Mouse (Mus musculus) CD4-positive, CD25-positive, alpha-beta regulatory T cell, adult 2 months (primary cell): Measurements from ENCODE around the gene Sprr2i.

Experiments used
- DNase-seq: peaks from one replicate; pipeline ENCODE4 v3.0.0-alpha.2; 2012; ENCODE audit warnings: low read depth, low spot score

The Sprr2i gene

DNA sequence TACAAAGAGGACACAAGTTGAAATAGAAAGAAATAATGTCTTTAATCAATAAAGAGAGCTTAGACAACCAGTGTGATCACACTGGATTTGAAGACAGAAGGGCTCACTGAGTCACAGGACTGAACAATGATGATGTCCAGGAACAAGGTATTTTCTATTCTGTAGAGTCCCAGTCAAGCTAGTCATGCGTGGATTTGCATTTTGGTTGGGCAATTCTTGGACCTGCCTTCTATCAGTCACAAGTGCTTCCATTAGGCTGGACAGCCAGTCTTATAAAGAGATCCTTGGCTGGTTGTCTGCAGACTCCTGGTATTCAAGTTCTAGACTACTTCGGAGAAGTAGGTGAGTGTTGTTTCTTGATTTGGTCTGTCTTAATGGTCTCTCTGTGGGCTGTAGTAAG lies at the start of gene Sprr2i:
Gene Sprr2i, plus strand, starts transcription at position 301 of the 400 bp plus-strand sequence.
- no peak for DNase-seq

DNA sequence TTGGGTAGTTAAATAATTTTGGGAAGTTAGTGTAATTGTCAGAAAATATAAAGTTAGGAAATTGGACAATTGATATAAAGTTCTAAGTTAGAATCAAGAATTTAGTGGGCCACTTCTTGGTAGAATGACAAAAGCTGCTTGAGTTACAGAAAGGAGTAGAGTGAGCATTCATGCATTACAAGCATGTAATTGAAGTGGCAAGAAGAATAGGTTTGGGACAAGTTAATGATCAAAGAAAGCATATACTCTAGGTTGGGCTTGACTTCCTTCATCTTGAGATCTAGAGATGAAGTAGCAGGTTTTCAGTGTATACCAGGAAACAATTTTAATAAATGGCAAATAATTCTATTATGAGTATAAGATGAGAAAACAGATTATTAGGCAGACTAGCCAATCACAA lies 46.2 kb upstream of the Sprr2i start:
- no peak for DNase-seq

DNA sequence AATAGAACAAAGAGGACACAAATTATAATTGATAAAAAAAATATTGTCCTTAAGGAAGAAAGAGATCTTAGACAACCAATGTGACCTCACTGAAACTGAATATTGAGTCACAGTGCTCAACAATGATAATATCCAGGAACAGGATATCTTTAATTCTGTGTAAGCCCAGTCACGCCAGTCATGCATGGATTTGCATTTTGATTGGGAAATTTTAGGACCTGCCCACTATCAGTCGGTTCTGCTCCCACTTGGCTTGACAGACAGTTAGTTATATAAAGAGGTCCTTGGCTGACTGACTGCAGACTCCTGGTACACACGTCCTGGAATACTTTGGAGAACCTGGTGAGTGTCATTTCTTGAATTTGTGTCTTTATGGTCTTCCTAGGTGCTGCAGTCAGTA lies 42.9 kb upstream of the Sprr2i start, which contains the start of gene Sprr2f:
Gene Sprr2f, plus strand, starts transcription at position 301 of the 400 bp plus-strand sequence.
- DNase-seq: no peak

DNA sequence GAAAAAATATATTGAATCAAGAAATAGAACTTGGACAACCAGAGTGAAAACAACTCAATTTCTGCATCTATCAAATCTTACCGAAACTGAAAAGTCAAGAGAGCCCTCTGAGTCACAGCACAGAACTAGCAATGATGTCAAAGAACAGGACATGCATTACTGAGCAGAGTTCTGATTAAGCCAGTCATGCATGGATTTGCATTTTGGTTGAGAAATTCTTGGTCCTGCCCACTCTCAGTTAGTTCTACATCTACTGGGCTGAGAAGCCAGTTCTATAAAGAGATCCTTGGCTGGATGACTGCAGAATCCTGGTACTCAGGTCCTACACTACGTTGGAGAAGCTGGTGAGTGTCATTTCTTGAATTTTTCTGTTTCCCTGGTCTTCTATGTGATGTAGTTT lies 34.2 kb upstream of the Sprr2i start:
- DNase-seq: no peak

DNA sequence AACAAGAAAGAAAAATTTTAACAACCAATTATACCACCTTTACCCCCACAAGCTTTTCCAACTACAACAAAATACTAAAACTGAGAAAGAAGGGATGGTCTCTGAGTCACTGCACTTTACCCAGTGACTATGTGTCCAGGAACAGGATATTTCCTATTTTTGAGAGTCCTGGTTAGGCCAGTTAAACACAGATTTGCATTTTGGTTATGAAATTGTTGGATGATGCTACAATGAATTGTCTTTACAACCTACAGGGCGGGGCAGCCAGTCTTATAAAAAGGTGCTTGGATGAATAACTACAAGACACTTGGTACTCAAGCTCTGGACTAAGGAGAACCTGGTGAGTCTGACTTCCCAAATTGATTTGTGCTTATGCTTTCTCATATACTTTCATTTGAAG lies 22.4 kb upstream of the Sprr2i start, which contains the start of gene Sprr2h:
Gene Sprr2h, plus strand, starts transcription at position 301 of the 400 bp plus-strand sequence.
- DNase-seq: no peak

DNA sequence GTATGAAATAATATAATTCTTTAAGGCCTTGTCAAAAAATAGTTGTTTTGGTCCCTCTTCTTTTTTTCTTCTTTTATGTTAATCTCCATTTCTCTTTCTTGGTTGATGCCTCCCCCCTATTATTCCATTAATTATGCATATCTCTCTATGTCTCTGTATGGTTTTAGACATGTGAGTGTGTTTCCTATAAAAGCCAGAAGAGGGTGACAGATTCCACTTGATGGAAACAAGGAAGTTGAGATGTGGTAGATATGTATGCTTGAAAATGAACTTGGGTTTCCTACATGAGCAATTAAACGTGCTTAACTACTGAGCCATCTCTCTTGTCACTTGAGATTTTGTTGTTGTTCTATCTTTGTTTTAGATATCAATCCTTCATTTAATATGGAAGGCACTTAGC lies 13.5 kb upstream of the Sprr2i start:
- no peak for DNase-seq

DNA sequence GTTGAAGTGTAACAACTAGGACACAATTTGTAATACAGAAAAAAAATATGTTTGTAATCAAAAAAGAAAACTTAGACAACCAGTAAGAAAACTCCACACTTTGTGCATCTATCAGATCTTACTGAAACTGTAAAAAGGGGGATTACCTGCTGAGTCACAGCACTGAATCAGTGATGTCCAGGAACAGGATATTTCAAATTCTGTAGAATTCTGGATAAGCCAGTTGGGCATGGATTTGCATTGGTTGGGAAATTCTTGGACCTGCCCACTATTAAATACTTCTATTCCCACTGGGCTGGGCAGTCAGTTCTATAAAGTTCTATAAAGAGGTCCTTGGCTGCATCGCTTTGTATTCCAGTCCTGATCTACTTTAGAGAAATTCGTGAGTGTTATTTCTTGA lies 10.0 kb downstream of the Sprr2i start, which contains the start of gene Sprr2j-ps:
Gene Sprr2j-ps, plus strand, starts transcription at position 301 of the 400 bp plus-strand sequence.
- DNase-seq: no peak

DNA sequence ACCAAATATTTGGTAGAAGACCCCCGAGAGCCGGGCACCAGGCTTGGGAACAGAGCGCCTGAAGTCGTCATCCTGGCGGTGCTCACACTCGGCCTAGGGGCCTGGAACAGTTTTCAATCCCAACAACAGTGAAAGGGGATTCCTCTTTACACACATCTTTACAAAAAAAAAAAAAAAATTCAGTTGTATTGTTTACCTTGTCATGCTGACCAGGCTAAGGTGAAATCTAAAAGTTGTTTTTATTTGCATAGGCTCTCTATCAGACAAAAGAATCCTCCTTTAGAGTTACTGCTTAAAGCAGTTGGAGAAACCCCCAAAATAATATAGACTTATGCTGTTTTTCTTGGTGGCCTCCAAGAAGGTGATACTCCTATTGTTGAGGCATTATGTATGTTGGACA lies 21.5 kb downstream of the Sprr2i start, which contains the start of gene Gm9774:
Gene Gm9774, minus strand, starts transcription at position 101 of the 400 bp plus-strand sequence.
- DNase-seq: no peak

DNA sequence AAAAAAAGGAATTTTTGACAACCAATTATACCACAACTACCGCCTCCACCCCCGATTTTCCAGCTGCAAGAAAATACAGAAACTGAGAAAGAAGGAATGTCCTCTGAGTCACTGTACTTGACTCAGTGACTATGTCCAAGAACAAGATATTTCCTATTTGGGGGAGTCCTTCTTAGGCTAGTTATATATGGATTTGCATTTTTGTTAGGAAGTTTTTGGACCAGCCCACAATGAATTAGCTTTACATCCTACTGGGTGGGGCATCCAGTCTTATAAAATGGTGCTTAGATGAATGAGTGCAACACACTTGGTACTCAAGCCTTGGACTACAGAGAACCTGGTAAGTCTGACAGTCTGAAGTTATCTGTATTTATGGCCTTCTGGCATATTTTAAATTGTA lies 24.5 kb downstream of the Sprr2i start, which contains the start of gene Sprr2k:
Gene Sprr2k, plus strand, starts transcription at position 301 of the 400 bp plus-strand sequence.
- no peak for DNase-seq

DNA sequence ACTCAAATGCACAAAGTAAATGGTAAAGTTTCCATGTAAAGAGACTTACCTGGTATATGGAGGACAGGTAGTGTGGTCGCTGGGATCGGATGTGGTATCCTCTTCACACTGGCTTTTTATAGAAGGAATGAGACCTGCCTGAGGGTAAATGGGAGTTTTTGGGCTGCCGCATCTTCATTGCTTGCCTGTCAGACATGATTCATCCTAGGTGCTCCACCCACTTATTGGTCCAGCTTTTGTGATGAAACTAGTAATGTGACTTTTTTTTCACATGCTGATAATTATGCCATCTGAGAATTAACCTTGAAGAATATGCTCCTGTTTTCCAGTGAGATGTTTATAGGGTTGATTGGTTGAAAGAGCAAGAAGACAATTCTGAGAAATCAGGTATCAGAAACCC lies 30.9 kb downstream of the Sprr2i start, which contains the start of gene Sprr1b:
Gene Sprr1b, minus strand, starts transcription at position 101 of the 400 bp plus-strand sequence.
- no peak for DNase-seq

DNA sequence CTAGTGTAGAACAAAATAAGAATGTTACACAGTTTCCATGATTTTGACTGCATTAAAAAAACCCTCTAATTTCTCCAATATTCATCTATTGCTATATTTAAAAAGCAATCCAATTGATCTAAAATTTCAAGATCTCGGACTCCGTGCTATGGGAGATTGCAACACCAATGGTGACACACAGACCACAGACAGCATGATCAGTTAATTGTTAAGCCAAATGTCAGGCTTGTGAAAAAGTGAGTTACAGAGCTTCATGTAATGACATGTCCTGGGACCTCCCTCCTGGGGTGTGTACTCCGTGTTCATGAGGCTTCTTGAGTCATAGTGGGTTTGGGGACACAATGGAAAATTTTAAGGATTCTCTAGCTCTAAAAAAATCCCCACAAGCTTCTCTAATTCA lies 32.4 kb downstream of the Sprr2i start:
- DNase-seq: no peak

DNA sequence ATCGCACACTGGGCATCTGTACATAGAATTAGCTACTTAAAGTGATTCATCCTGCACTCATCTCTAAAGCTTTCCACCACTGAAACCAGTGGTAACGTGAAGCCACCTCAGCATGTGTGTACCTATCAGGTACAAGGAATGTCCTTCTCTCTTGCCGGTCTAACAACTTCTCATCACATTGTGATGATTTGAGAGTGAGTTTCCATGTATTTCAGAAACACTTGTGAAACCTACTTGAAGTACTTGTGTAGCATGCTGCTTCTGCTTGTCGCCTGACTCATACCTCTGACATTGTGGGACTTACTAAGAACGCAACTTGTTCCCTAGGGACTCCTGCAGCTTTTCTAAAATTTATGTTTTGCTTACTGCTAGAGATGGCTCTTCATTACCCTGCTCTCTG lies 47.4 kb downstream of the Sprr2i start:
- DNase-seq: no peak

DNA sequence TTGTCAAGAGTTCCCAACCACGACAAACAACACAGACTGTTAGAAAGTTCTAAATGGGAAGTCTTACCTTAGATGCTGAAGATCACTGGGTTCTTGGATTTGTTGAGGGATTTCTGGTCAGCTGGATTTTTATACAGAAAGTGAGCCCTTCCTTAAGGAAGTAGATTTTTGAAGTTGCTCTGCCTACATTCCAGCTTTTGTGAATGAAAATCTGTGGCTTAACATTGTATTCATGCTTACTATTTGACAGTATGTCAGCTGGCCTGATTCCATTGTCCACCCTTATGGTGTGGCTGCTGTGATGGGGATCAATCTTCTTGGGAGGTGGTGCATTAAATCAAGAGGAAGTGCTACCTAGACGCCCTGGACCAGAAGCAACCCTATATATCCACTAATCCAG lies 50.8 kb downstream of the Sprr2i start, which contains the start of gene Sprr3:
Gene Sprr3, minus strand, starts transcription at position 101 of the 400 bp plus-strand sequence.
- no peak for DNase-seq
